In genomic region chr11:107470521-107471041, GRCm38 (mm10) we compare ENCODE assay signal across 8 mouse cellular contexts. TPM values are rescaled to one million over a fixed set of nuclear protein-coding genes. Genes with fewer than 3 reads are reported as not detected.
DNase-seq lines count a peak whose midpoint lies in the region; ATAC-seq and TF ChIP-seq lines count a peak whose summit lies in the region.

Pitpnc1 (minus strand) TSS chr11:107470699.

- peak within 1 kb of the TSS; percentile 90 for H3K9ac ChIP-seq in embryonic facial prominence, embryonic 13.5 days
- peak within 1 kb of the TSS; percentile 95 for H3K9ac ChIP-seq in heart, adult 2 months (ENCODE audit: low read depth, low read length)
- peak within 1 kb of the TSS; percentile 94 for H3K9ac ChIP-seq in limb, embryonic 13.5 days
- peak within 1 kb of the TSS; percentile 85 for H3K9ac ChIP-seq in midbrain, embryonic 15.5 days

- peak within 1 kb of the TSS; percentile 98 for H3K27ac ChIP-seq in embryonic facial prominence, embryonic 13.5 days
- H3K27ac ChIP-seq in heart, adult 2 months: peak within 1 kb of the TSS; percentile 95
- peak within 1 kb of the TSS; percentile 96 for H3K27ac ChIP-seq in limb, embryonic 13.5 days
- H3K27ac ChIP-seq in midbrain, embryonic 15.5 days: peak within 1 kb of the TSS; percentile 89

- no peak for TF ChIP-seq CTCF in heart, adult 2 months (IDR thresholded peaks at IDR 0.05)

- 0% methylated on average over 37 of the region's 37 CpGs for WGBS in embryonic facial prominence, embryonic 13.5 days
- WGBS in heart, adult 2 months: 2% methylated on average over 37 of the region's 37 CpGs
- under 1% methylated on average over 37 of the region's 37 CpGs for WGBS in limb, embryonic 13.5 days
- WGBS in midbrain, embryonic 15.5 days: 0% methylated on average over 37 of the region's 37 CpGs

- H3K9me3 ChIP-seq in embryonic facial prominence, embryonic 13.5 days: no peaks in the 10 kb centered on the region
- H3K9me3 ChIP-seq in limb, embryonic 13.5 days: no peaks in the 10 kb centered on the region
- no peaks in the 10 kb centered on the region for H3K9me3 ChIP-seq in midbrain, embryonic 15.5 days

- peak within 1 kb of the TSS; percentile 87 for H3K4me3 ChIP-seq in embryonic facial prominence, embryonic 13.5 days
- H3K4me3 ChIP-seq in heart, adult 2 months: peak within 1 kb of the TSS; percentile 75
- peak within 1 kb of the TSS; percentile 85 for H3K4me3 ChIP-seq in limb, embryonic 13.5 days
- peak within 1 kb of the TSS; percentile 83 for H3K4me3 ChIP-seq in midbrain, embryonic 15.5 days

- no peaks in the 10 kb centered on the region for H3K27me3 ChIP-seq in embryonic facial prominence, embryonic 13.5 days
- H3K27me3 ChIP-seq in heart, adult 2 months (ENCODE audit: control insufficient read depth, insufficient read depth, low read length): no peaks in the 10 kb centered on the region
- H3K27me3 ChIP-seq in limb, embryonic 13.5 days: no peaks in the 10 kb centered on the region
- H3K27me3 ChIP-seq in midbrain, embryonic 15.5 days (replicated peaks): no peaks in the 10 kb centered on the region

- H3K4me2 ChIP-seq in embryonic facial prominence, embryonic 13.5 days: peak within 1 kb of the TSS; percentile 69
- H3K4me2 ChIP-seq in limb, embryonic 13.5 days (replicated peaks): peak within 1 kb of the TSS; percentile 76
- peak within 1 kb of the TSS; percentile 63 for H3K4me2 ChIP-seq in midbrain, embryonic 15.5 days

- intact Hi-C loops in heart, adult 2 months (cut with DNase I): no loop called here

- peak; percentile 94 for TF ChIP-seq POLR2A in heart, adult 2 months (IDR thresholded peaks at IDR 0.05; ENCODE audit: insufficient read depth, low read depth, low read length)

- peak; percentile 87 for DNase-seq in 3134 (ENCODE audit: extremely low read depth, insufficient read length, low spot score)
- peak; percentile 74 to 79 for DNase-seq in adrenal gland, postnatal 4 days (ENCODE audit: low spot score in 2 of 2)
- peak; percentile 92 for DNase-seq in heart, adult 2 months
- peak; percentile 79 to 87 for DNase-seq in kidney, adult 8-10 months
- DNase-seq in spleen, adult 18-20 months: peak; percentile 80 to 81

- ATAC-seq in embryonic facial prominence, embryonic 13.5 days (ENCODE audit: insufficient number of reproducible peaks, insufficient read depth, low FRiP score, low TSS enrichment, low read depth): peak; percentile 82
- peak; percentile 84 for ATAC-seq in limb, embryonic 13.5 days (ENCODE audit: low FRiP score, low read depth)
- ATAC-seq in midbrain, embryonic 15.5 days (replicated peaks): peak; percentile 87

- peaks cover 37% of the 10 kb centered on the region for H3K4me1 ChIP-seq in embryonic facial prominence, embryonic 13.5 days
- peaks cover 6% of the 10 kb centered on the region for H3K4me1 ChIP-seq in heart, adult 2 months (ENCODE audit: control insufficient read depth, insufficient read depth, low read length)
- peaks cover 43% of the 10 kb centered on the region for H3K4me1 ChIP-seq in limb, embryonic 13.5 days
- peaks cover 27% of the 10 kb centered on the region for H3K4me1 ChIP-seq in midbrain, embryonic 15.5 days

- peaks cover 2% of the 10 kb centered on the region; the same call in 1 of the 2 replicates for H3K79me2 ChIP-seq in heart, adult 2 months (replicated peaks; ENCODE audit: control insufficient read depth, insufficient read depth, low read length)

- H3K36me3 ChIP-seq in embryonic facial prominence, embryonic 13.5 days: no peaks in the 10 kb centered on the region
- H3K36me3 ChIP-seq in heart, adult 2 months (ENCODE audit: control insufficient read depth, insufficient read depth, low read length): 0 out of 2 replicates have a peak, but pooled peaks cover 1% of the 10 kb centered on the region
- H3K36me3 ChIP-seq in limb, embryonic 13.5 days: no peaks in the 10 kb centered on the region
- H3K36me3 ChIP-seq in midbrain, embryonic 15.5 days (replicated peaks): no peaks in the 10 kb centered on the region

- 0 out of 2 replicates have a peak, but pooled peaks have one; percentile 48 for TF ChIP-seq EP300 in heart, adult 2 months (IDR thresholded peaks at IDR 0.05; ENCODE audit: insufficient read depth, low read depth, low read length)

RNA-seq across cellular contexts. Expression of gene Pitpnc1, which starts in this region (rescaled TPM):
- 10 to 100 TPM; 23.2 to 24.7 TPM for total RNA-seq in adrenal gland, postnatal 4 days (2021)
- 32.1 and 36.3 TPM in 2 replicates for polyA plus RNA-seq in embryonic facial prominence, embryonic 13.5 days (2015; fragmentation: Nextera tagmentation; extraction: Ambion mirVana)
- total RNA-seq in heart, adult 2 months (2021): 10 to 100 TPM; 66.4 to 68.1 TPM
- polyA plus RNA-seq in heart, adult 2 months (2012; rRNA removed): 22.7 and 39.4 TPM in 2 replicates
- polyA plus RNA-seq in limb, embryonic 13.5 days (2015; fragmentation: Nextera tagmentation; extraction: Ambion mirVana): 39.4 and 40.5 TPM in 2 replicates
- polyA plus RNA-seq in midbrain, embryonic 15.5 days (2015; fragmentation: Nextera tagmentation; extraction: Ambion mirVana): 43.0 and 43.7 TPM in 2 replicates

Comparison
In these comparisons a context has a peak if more than half of its experiments do, and no peak if none do; other contexts are left out.
1. Peak in every context shown above with its lines: DNase-seq, ATAC-seq, H3K4me3 ChIP-seq and H3K27ac ChIP-seq.